Mouse (Mus musculus) left cerebral cortex, postnatal 4 days (tissue): ENCODE measurements around the gene Nudt13. TPM values are rescaled to one million over a fixed set of nuclear protein-coding genes. Genes with fewer than 3 reads are reported as not detected.
"Not testable (repeated sequence)": the region's sequence is repeated elsewhere in the genome, so short reads cannot be mapped to it uniquely, and the experiment has no call there.

ENCODE experiments used
- DNase-seq: peaks from one replicate; pipeline ENCODE4 v3.0.0-alpha.2; 2022
- intact Hi-C: fragments of 180-260 bp; cut with DNase I; formaldehyde crosslinking; loops from one replicate; pipeline ENCODE4 v1.15.1; 2025
- total RNA-seq, 2 experiments: library from RNA; stranded (reverse); gene quantifications; 2 replicates each; pipeline ENCODE4 v1.2.3; 2021

Nudt13 gene
- 10 to 100 TPM; 18.7 to 22.6 TPM for total RNA-seq

- peak; percentile 80 for DNase-seq
- intact Hi-C loops = no loop called here
Measured at GRCm38 (mm10) chr14:20294117-20294892, at the start of gene Nudt13. TSS of gene Nudt13 (plus strand) at chr14:20294697.

- DNase-seq = no peak
- intact Hi-C loops = no loop called here
Measured at GRCm38 (mm10) chr14:20245318-20245717, 49.2 kb upstream of the Nudt13 start.

GRCm38 (mm10) chr14:20245861-20246260 is 48.6 kb upstream of the Nudt13 start:
- no peak for DNase-seq
- intact Hi-C loops = no loop called here

GRCm38 (mm10) chr14:20246811-20247266 is 47.7 kb upstream of the Nudt13 start:
- no peak for DNase-seq
- intact Hi-C loops = no loop called here

- no peak for DNase-seq
- intact Hi-C loops = no loop called here
Measured at GRCm38 (mm10) chr14:20248001-20248400, 46.5 kb upstream of the Nudt13 start.

- intact Hi-C loops = no loop called here
- peak; percentile 55 for DNase-seq
Measured at GRCm38 (mm10) chr14:20250237-20251171, 44.0 kb upstream of the Nudt13 start.

GRCm38 (mm10) chr14:20258185-20259113 is 36.0 kb upstream of the Nudt13 start:
- DNase-seq = peak; percentile 80
- intact Hi-C loops = loop anchor here (5.0 kb wide), 3 partner anchors 146 to 416 kb away; no protein-coding TSS in a partner anchor

- intact Hi-C loops = no loop called here
- no peak for DNase-seq
Measured at GRCm38 (mm10) chr14:20262346-20262745, 32.2 kb upstream of the Nudt13 start.

GRCm38 (mm10) chr14:20268421-20268820 is 26.1 kb upstream of the Nudt13 start:
- intact Hi-C loops = no loop called here
- peak; percentile 54 for DNase-seq

GRCm38 (mm10) chr14:20269082-20269809 is 25.3 kb upstream of the Nudt13 start, which contains the start of gene Kcnk16:
TSS of gene Kcnk16 (minus strand) at chr14:20269199.
- intact Hi-C loops = no loop called here
- DNase-seq = no peak

GRCm38 (mm10) chr14:20291391-20291790 is 3.1 kb upstream of the Nudt13 start:
- intact Hi-C loops = no loop called here
- no peak for DNase-seq

- intact Hi-C loops = no loop called here
- DNase-seq = no peak
Measured at GRCm38 (mm10) chr14:20294947-20295346, 450 bp downstream of the Nudt13 start.

- DNase-seq = no peak
- intact Hi-C loops = no loop called here
Measured at GRCm38 (mm10) chr14:20297616-20298015, 3.1 kb downstream of the Nudt13 start.

- intact Hi-C loops = no loop called here
- no peak for DNase-seq
Measured at GRCm38 (mm10) chr14:20298131-20298530, 3.6 kb downstream of the Nudt13 start.

- intact Hi-C loops = not testable (repeated sequence)
Measured at GRCm38 (mm10) chr14:20305085-20305484, 10.6 kb downstream of the Nudt13 start.

GRCm38 (mm10) chr14:20315137-20315536 is 20.6 kb downstream of the Nudt13 start:
- intact Hi-C loops = no loop called here
- no peak for DNase-seq

More at GRCm38 (mm10) chr14:20305085-20305484, 10.6 kb downstream of the Nudt13 start:
- not testable (repeated sequence) for DNase-seq

GRCm38 (mm10) chr14:20319420-20319819 is 24.9 kb downstream of the Nudt13 start:
- intact Hi-C loops = no loop called here
- peak; percentile 32 for DNase-seq

- intact Hi-C loops = no loop called here
- DNase-seq = no peak
Measured at GRCm38 (mm10) chr14:20324196-20324595, 29.7 kb downstream of the Nudt13 start.

- no peak for DNase-seq
- intact Hi-C loops = no loop called here
Measured at GRCm38 (mm10) chr14:20328474-20328873, 34.0 kb downstream of the Nudt13 start.
